Mouse (Mus musculus): ENCODE data around the gene Plch1. TPM values are rescaled to one million over a fixed set of nuclear protein-coding genes. Genes with fewer than 3 reads are reported as not detected.

Gene Plch1
- polyA plus RNA-seq, 1 experiment from 2014 or later = 0.33 TPM

GRCm38 (mm10) chr3:63692727-63693126 lies 206.5 kb downstream of the Plch1 start:
- ATAC-seq (replicated peaks; ENCODE audit: extremely low read depth, insufficient read depth, low FRiP score) = no peak
- no peak overlapping the region for H3K4me3 ChIP-seq (ENCODE audit: low read length)
- H3K9ac ChIP-seq (ENCODE audit: low read length) = no peak overlapping the region
- H3K9me3 ChIP-seq (replicated peaks; ENCODE audit: control insufficient read depth, low read length) = no peaks in the 10 kb centered on the region
- 79% methylated on average over 4 of the region's 4 CpGs for WGBS
- H3K4me2 ChIP-seq (ENCODE audit: low read depth, low read length) = no peak overlapping the region
- no peaks in the 10 kb centered on the region for H3K36me3 ChIP-seq (ENCODE audit: control insufficient read depth, insufficient read depth)
- H3K27me3 ChIP-seq (ENCODE audit: control insufficient read depth, insufficient read depth, low read length) = no peaks in the 10 kb centered on the region
- no peak overlapping the region for H3K27ac ChIP-seq (ENCODE audit: low read length)
- no peaks in the 10 kb centered on the region for H3K4me1 ChIP-seq (ENCODE audit: control insufficient read depth, insufficient read depth, low read length)

DNA sequence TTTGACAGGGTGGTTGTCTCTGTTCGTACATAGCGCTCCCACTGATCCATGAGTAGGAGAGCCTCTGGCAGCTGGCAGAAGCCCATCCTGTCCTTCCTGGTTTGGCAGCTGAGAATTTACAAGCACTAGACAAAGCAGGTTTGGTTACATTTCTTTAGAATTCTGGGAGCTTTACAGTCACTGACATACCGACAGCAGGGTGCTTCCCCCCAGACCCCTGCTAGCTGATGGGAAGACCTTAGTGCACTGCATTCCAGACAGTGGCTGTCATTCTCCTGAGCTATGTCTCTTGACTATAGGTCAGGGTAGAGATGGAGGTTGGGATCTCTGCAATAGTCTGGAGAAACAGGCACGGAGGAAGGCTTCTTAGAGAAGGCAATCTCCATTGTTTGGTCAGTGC lies 230.5 kb downstream of the Plch1 start:
- WGBS = 63% methylated on average over 4 of the region's 4 CpGs
- Histone ChIP-seq H3K4me2 (ENCODE audit: low read depth, low read length) (no peak overlapping the region), H3K4me3 (ENCODE audit: low read length) (no peak overlapping the region), H3K9me3 (replicated peaks; ENCODE audit: control insufficient read depth, low read length) (no peaks in the 10 kb centered on the region), H3K9ac (ENCODE audit: low read length) (no peak overlapping the region), H3K27ac (ENCODE audit: low read length) (no peak overlapping the region), H3K27me3 (ENCODE audit: control insufficient read depth, insufficient read depth, low read length) (no peaks in the 10 kb centered on the region), H3K36me3 (ENCODE audit: control insufficient read depth, insufficient read depth) (no peaks in the 10 kb centered on the region), H3K4me1 (ENCODE audit: control insufficient read depth, insufficient read depth, low read length) (no peaks in the 10 kb centered on the region)
- no peak for ATAC-seq (replicated peaks; ENCODE audit: extremely low read depth, insufficient read depth, low FRiP score)

- H3K4me3 ChIP-seq (ENCODE audit: low read length) = no peak overlapping the region
- H3K27ac ChIP-seq (ENCODE audit: low read length) = no peak overlapping the region
- ATAC-seq (replicated peaks; ENCODE audit: extremely low read depth, insufficient read depth, low FRiP score) = no peak
- H3K27me3 ChIP-seq (ENCODE audit: control insufficient read depth, insufficient read depth, low read length) = no peaks in the 10 kb centered on the region
- WGBS = 71% methylated on average over 3 of the region's 3 CpGs
- H3K9me3 ChIP-seq (replicated peaks; ENCODE audit: control insufficient read depth, low read length) = no peaks in the 10 kb centered on the region
- H3K36me3 ChIP-seq (ENCODE audit: control insufficient read depth, insufficient read depth) = no peaks in the 10 kb centered on the region
- H3K4me2 ChIP-seq (ENCODE audit: low read depth, low read length) = no peak overlapping the region
- no peaks in the 10 kb centered on the region for H3K4me1 ChIP-seq (ENCODE audit: control insufficient read depth, insufficient read depth, low read length)
- H3K9ac ChIP-seq (ENCODE audit: low read length) = no peak overlapping the region
These were observed 234.0 kb downstream of the Plch1 start for GRCm38 (mm10) chr3:63665307-63665706.

- Histone ChIP-seq H3K36me3 (ENCODE audit: control insufficient read depth, insufficient read depth) (no peaks in the 10 kb centered on the region), H3K9me3 (replicated peaks; ENCODE audit: control insufficient read depth, low read length) (no peaks in the 10 kb centered on the region), H3K27me3 (ENCODE audit: control insufficient read depth, insufficient read depth, low read length) (no peaks in the 10 kb centered on the region), H3K27ac (ENCODE audit: low read length) (no peak overlapping the region), H3K4me3 (ENCODE audit: low read length) (no peak overlapping the region), H3K9ac (ENCODE audit: low read length) (no peak overlapping the region), H3K4me2 (ENCODE audit: low read depth, low read length) (no peak overlapping the region), H3K4me1 (ENCODE audit: control insufficient read depth, insufficient read depth, low read length) (no peaks in the 10 kb centered on the region)
- WGBS = 75% methylated on average over 6 of the region's 6 CpGs
- no peak for ATAC-seq (replicated peaks; ENCODE audit: extremely low read depth, insufficient read depth, low FRiP score)
These were observed 234.6 kb downstream of the Plch1 start for GRCm38 (mm10) chr3:63664575-63665243.

Other genes starting within 250 kb of the Plch1 start
- 3.7 and 4.0 TPM in 2 replicates for gene E130311K13Rik, start 30.0 kb upstream of the Plch1 start, polyA plus RNA-seq (2015; fragmentation: Nextera tagmentation; extraction: Ambion mirVana)
- gene Slc33a1, start 65.3 kb upstream of the Plch1 start, polyA plus RNA-seq (2015; fragmentation: Nextera tagmentation; extraction: Ambion mirVana) = 11.1 and 12.7 TPM in 2 replicates
- 35.1 and 36.4 TPM in 2 replicates for gene Gmps, start 76.6 kb upstream of the Plch1 start, polyA plus RNA-seq (2015; fragmentation: Nextera tagmentation; extraction: Ambion mirVana)
- 0.05 TPM in 1 of 2 replicates, not detected in the other for gene Vmn2r1, start 182.1 kb upstream of the Plch1 start, polyA plus RNA-seq (2015; fragmentation: Nextera tagmentation; extraction: Ambion mirVana)
- not detected in 2 replicates for gene Vmn2r2, start 242.5 kb upstream of the Plch1 start, polyA plus RNA-seq (2015; fragmentation: Nextera tagmentation; extraction: Ambion mirVana)

Measured in heart, embryonic 16.5 days (tissue).